Mouse (Mus musculus) ES-Bruce4 (cell line): Measurements from ENCODE around the gene Zfp618.

Experiments used
- CTCF ChIP-seq: IDR thresholded peaks from one replicate; pipeline ENCODE4 v1.8.1; 2011; ENCODE audit warnings: low read depth, low read length
- EP300 ChIP-seq: IDR thresholded peaks from 2 replicates; pipeline ENCODE4 v1.6.1; 2011; ENCODE audit warnings: low read depth, low read length; ENCODE audit not compliant: insufficient read depth
- POLR2A ChIP-seq: IDR thresholded peaks from one replicate; pipeline ENCODE4 v1.8.1; 2011; ENCODE audit warnings: low read length; ENCODE audit not compliant: insufficient read depth

DNA sequence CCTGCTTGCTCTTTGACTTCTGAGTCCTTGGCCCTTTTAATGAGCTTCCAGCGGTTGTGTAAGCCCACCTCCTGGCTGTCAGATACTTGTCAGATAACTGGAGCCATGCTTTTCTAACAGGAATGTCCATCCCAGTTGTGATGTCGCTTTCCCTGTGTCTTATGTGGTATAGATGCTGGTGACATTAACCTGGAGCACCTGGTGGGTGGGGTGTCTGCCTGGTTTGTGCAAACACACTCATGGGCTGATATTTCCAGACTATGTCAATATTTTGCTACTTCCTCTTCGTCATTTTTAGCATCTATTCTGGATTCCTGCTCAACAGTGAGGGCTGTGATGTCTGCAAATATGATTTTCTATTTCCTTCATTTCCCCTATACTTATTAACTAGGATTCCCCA is 43.4 kb downstream of the Zfp618 start:
- no peak for TF ChIP-seq POLR2A
- TF ChIP-seq CTCF, result no peak
- no peak for TF ChIP-seq EP300
